ENCODE assay signal across 15 mouse cellular contexts in genomic region chr10:60151107-60151663, GRCm38 (mm10). TPM values are rescaled to one million over a fixed set of nuclear protein-coding genes. Genes with fewer than 3 reads are reported as not detected.
DNase-seq lines count a peak whose midpoint lies in the region; ATAC-seq and TF ChIP-seq lines count a peak whose summit lies in the region.
"Had no signal": no experiment of that assay in that cellular context is flagged by ENCODE, and none has a peak within 500 bp of the region (broad histone marks: within the 10 kb centered on the region; RNA-seq: fewer than 3 reads in every experiment).

No protein-coding gene starts in this region.

- peak; percentile 21 for DNase-seq in thymus, postnatal 0 days (ENCODE audit: low spot score)
- DNase-seq in thymus, postnatal 36 days: no peak
- no peak for DNase-seq in kidney, adult 2 months
- DNase-seq in thymus, postnatal 10 days (ENCODE audit: low spot score in 2 of 2): no peak
- DNase-seq: adrenal gland, postnatal 36 days; cerebellum, adult 9-11 months; heart, postnatal 14 days; kidney, postnatal 36 days; right cerebral cortex, adult 18-20 months had no signal

- H3K4me3 ChIP-seq in forebrain, embryonic 12.5 days (replicated peaks): no peak overlapping the region
- no peak overlapping the region for H3K4me3 ChIP-seq in forebrain, embryonic 15.5 days
- no peak overlapping the region for H3K4me3 ChIP-seq in intestine, embryonic 15.5 days (replicated peaks)
- no peak overlapping the region for H3K4me3 ChIP-seq in kidney, adult 2 months (ENCODE audit: insufficient read depth, low read depth, low read length)
- H3K4me3 ChIP-seq in liver, embryonic 12.5 days: no peak overlapping the region
- H3K4me3 ChIP-seq: embryonic facial prominence, embryonic 15.5 days had no signal

- H3K36me3 ChIP-seq in forebrain, embryonic 12.5 days (replicated peaks): no peaks in the 10 kb centered on the region
- no peaks in the 10 kb centered on the region for H3K36me3 ChIP-seq in forebrain, embryonic 15.5 days
- H3K36me3 ChIP-seq in intestine, embryonic 15.5 days: no peaks in the 10 kb centered on the region
- H3K36me3 ChIP-seq in kidney, adult 2 months (ENCODE audit: control insufficient read depth, insufficient read depth, low read length): no peaks in the 10 kb centered on the region
- no peaks in the 10 kb centered on the region for H3K36me3 ChIP-seq in liver, embryonic 12.5 days
- H3K36me3 ChIP-seq: embryonic facial prominence, embryonic 15.5 days had no signal

- no peak overlapping the region for H3K9ac ChIP-seq in forebrain, embryonic 12.5 days
- no peak overlapping the region for H3K9ac ChIP-seq in forebrain, embryonic 15.5 days (replicated peaks)
- no peak overlapping the region for H3K9ac ChIP-seq in intestine, embryonic 15.5 days
- no peak overlapping the region for H3K9ac ChIP-seq in liver, embryonic 12.5 days
- H3K9ac ChIP-seq: embryonic facial prominence, embryonic 15.5 days had no signal

- ATAC-seq in forebrain, embryonic 12.5 days (ENCODE audit: low FRiP score): 0 out of 2 replicates have a peak, but pooled peaks have one; percentile 30
- no peak for ATAC-seq in forebrain, embryonic 15.5 days (replicated peaks)
- ATAC-seq in intestine, embryonic 15.5 days: 0 out of 2 replicates have a peak, but pooled peaks have one; percentile 32
- no peak for ATAC-seq in liver, embryonic 12.5 days
- ATAC-seq: Patski had no signal

- no peaks in the 10 kb centered on the region for H3K9me3 ChIP-seq in forebrain, embryonic 12.5 days
- H3K9me3 ChIP-seq in forebrain, embryonic 15.5 days: no peaks in the 10 kb centered on the region
- no peaks in the 10 kb centered on the region for H3K9me3 ChIP-seq in intestine, embryonic 15.5 days
- no peaks in the 10 kb centered on the region for H3K9me3 ChIP-seq in liver, embryonic 12.5 days (replicated peaks)
- H3K9me3 ChIP-seq: embryonic facial prominence, embryonic 15.5 days had no signal

- no peak overlapping the region for H3K27ac ChIP-seq in forebrain, embryonic 12.5 days
- no peak overlapping the region for H3K27ac ChIP-seq in forebrain, embryonic 15.5 days (replicated peaks)
- H3K27ac ChIP-seq in intestine, embryonic 15.5 days: no peak overlapping the region
- H3K27ac ChIP-seq in kidney, adult 2 months (ENCODE audit: insufficient read depth, low read depth, low read length): no peak overlapping the region
- H3K27ac ChIP-seq in liver, embryonic 12.5 days: no peak overlapping the region
- H3K27ac ChIP-seq: embryonic facial prominence, embryonic 15.5 days had no signal

- 0 out of 2 replicates have a peak, but pooled peaks cover 3% of the 10 kb centered on the region for H3K27me3 ChIP-seq in forebrain, embryonic 12.5 days
- no peaks in the 10 kb centered on the region for H3K27me3 ChIP-seq in forebrain, embryonic 15.5 days
- no peaks in the 10 kb centered on the region for H3K27me3 ChIP-seq in intestine, embryonic 15.5 days (replicated peaks)
- no peaks in the 10 kb centered on the region for H3K27me3 ChIP-seq in kidney, adult 2 months (replicated peaks; ENCODE audit: control insufficient read depth, insufficient read depth, low read length)
- H3K27me3 ChIP-seq in liver, embryonic 12.5 days (replicated peaks): peaks cover 3% of the 10 kb centered on the region; the same call in 1 of the 2 replicates
- H3K27me3 ChIP-seq: embryonic facial prominence, embryonic 15.5 days had no signal

- 69% methylated on average over 6 of the region's 6 CpGs for WGBS in forebrain, embryonic 12.5 days
- WGBS in forebrain, embryonic 15.5 days: 54% methylated on average over 6 of the region's 6 CpGs
- 49% methylated on average over 6 of the region's 6 CpGs for whole genome bisulfite sequencing in intestine, embryonic 15.5 days
- WGBS in kidney, adult 2 months: 57% methylated on average over 6 of the region's 6 CpGs
- WGBS in liver, embryonic 12.5 days (ENCODE audit: insufficient replicate concordance): 47% methylated on average over 6 of the region's 6 CpGs

- TF ChIP-seq POLR2A in kidney, adult 2 months (IDR thresholded peaks at IDR 0.05; ENCODE audit: low read depth, low read length): no peak

- H3K4me2 ChIP-seq in forebrain, embryonic 12.5 days: no peak overlapping the region
- no peak overlapping the region for H3K4me2 ChIP-seq in forebrain, embryonic 15.5 days (replicated peaks)
- no peak overlapping the region for H3K4me2 ChIP-seq in intestine, embryonic 15.5 days (replicated peaks)
- no peak overlapping the region for H3K4me2 ChIP-seq in liver, embryonic 12.5 days
- H3K4me2 ChIP-seq: embryonic facial prominence, embryonic 15.5 days had no signal

- no peaks in the 10 kb centered on the region; the same call in 1 of the 2 replicates for H3K4me1 ChIP-seq in forebrain, embryonic 12.5 days
- H3K4me1 ChIP-seq in forebrain, embryonic 15.5 days: no peaks in the 10 kb centered on the region
- H3K4me1 ChIP-seq in intestine, embryonic 15.5 days (replicated peaks): 0 out of 2 replicates have a peak, but pooled peaks cover 2% of the 10 kb centered on the region
- no peaks in the 10 kb centered on the region for H3K4me1 ChIP-seq in kidney, adult 2 months (ENCODE audit: control insufficient read depth, insufficient read depth, low read length)
- H3K4me1 ChIP-seq in liver, embryonic 12.5 days: no peaks in the 10 kb centered on the region

- no peak for TF ChIP-seq CTCF in kidney, adult 2 months (conservative IDR thresholded peaks at IDR 0.05; ENCODE audit: insufficient read depth, insufficient read length, low read depth, low read length)

RNA-seq across cellular contexts. Expression of gene Spock2, which starts 45.2 kb away (rescaled TPM):
- polyA plus RNA-seq in forebrain, embryonic 12.5 days (2016; fragmentation: Nextera tagmentation; extraction: Ambion mirVana): 13.2 and 14.3 TPM in 2 replicates
- polyA plus RNA-seq in forebrain, embryonic 15.5 days (2015; fragmentation: Nextera tagmentation; extraction: Ambion mirVana): 48.1 and 49.0 TPM in 2 replicates
- polyA plus RNA-seq in thymus, postnatal 0 days (2015; fragmentation: Nextera tagmentation; extraction: Ambion mirVana): 7.6 and 7.9 TPM in 2 replicates
- polyA plus RNA-seq in intestine, embryonic 15.5 days (2015; fragmentation: Nextera tagmentation; extraction: Ambion mirVana): 3.7 and 4.2 TPM in 2 replicates
- 1.7 and 2.3 TPM in 2 replicates for polyA plus RNA-seq in kidney, adult 2 months (2012; rRNA removed)
- 0.10 and 0.13 TPM in 2 replicates for polyA plus RNA-seq in liver, embryonic 12.5 days (2016; fragmentation: Nextera tagmentation; extraction: Ambion mirVana)

Comparison
In these comparisons a context has a peak if more than half of its experiments do, and no peak if none do; other contexts are left out.
1. ATAC-seq: peak in forebrain, embryonic 12.5 days (single experiment) and intestine, embryonic 15.5 days (single experiment); none in forebrain, embryonic 15.5 days (single experiment) and liver, embryonic 12.5 days (single experiment).